Mouse (Mus musculus): ENCODE results near the gene Arl5a. TPM values are rescaled to one million over a fixed set of nuclear protein-coding genes. Genes with fewer than 3 reads are reported as not detected.

Arl5a gene
- polyA plus RNA-seq (2015; fragmentation: Nextera tagmentation; extraction: Ambion mirVana) = 45.8 TPM in 2 replicates

DNA sequence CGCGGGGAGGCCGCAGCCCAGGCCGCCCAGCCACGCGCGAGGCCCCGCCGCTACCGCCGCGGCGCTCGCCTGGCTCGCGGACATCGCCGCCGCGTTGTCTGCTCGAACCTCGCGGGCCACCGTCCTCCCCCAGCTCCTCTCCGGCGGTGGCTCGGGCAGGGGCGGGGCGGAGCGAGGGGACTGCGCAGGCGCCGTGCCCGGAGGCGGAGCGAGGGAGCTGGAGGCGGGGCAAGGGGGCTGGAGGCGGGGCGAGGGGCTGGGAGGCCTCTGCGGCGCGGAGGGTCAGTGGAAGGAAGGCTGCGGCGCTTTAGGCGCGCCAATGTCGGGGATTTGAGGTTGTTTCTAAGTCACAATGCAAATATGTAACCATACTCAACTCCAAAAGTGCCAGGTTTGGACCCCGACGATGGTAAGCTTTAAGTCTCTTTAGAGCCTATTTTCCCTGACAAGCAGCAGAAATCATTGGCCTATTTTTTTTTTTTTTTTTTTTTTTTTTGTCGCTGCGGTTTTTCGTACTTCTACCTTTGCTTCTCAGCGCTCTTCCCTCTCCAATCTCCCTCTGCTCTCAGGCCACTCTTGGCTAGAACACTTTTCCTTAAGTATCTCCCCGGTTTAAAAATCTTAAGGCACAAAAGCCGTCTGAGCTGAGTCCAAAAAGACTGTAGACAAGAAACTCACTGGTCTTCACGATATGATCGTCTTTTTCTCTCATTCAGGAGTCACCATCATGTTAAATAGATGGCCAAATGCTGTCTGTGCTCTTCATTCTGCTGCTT, at the start of gene Arl5a:
Gene Arl5a, minus strand, starts transcription at position 155 of the 776 bp plus-strand sequence.
- WGBS = under 1% methylated on average over 56 of the region's 57 CpGs

DNA sequence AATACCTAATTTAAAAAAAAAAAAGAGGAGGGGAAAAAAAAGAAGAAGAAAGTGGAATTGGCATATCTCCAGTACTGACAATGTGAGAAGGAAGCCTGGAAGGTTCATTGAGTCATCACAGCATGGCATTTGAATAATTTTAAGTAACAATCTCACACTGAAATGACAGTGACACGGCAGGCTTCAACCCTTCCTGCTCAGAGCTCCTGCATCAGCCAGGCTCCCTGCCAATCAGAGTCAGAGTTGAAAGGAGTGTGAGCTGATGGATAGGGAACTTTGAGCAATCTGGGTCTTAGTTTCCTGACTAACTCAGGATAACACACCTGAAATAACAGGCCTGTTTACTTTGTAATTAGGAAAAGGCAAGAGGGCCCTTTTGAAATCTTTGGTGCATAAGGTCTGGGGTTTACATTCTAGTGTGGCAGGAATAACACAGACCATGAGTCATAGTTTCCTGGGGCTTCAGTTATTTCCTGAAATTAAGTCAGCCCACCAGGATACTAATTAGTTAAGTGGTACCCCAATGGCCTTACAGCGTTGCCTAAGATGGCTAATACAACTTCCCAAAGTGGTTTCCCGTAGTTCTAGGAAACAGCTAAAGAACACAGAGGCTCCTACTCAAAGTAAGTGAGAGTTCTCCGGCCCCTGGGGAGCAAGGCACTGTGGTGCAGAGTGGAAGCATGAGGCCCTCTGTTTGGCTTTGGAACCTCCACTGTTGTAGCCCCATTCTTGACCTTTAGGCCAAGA, 47.0 kb upstream of the Arl5a start:
- ATAC-seq (replicated peaks; ENCODE audit: low FRiP score) = no peak
- Histone ChIP-seq H3K4me1 (peaks cover 7% of the 10 kb centered on the region; the same call in 1 of the 2 replicates), H3K27me3 (no peaks in the 10 kb centered on the region), H3K36me3 (no peaks in the 10 kb centered on the region), H3K9me3 (replicated peaks) (no peaks in the 10 kb centered on the region), H3K4me3 (replicated peaks) (no peak overlapping the region), H3K27ac (no peak overlapping the region), H3K4me2 (no peak overlapping the region), H3K9ac (no peak overlapping the region)
- 25% methylated on average over 4 of the region's 4 CpGs for WGBS

More for the DNA sequence above, at the start of gene Arl5a:
- H3K4me2 ChIP-seq = peak within 1 kb of the TSS; percentile 81
- peak within 1 kb of the TSS; percentile 94 for H3K9ac ChIP-seq
- H3K36me3 ChIP-seq = no peaks in the 10 kb centered on the region
- no peaks in the 10 kb centered on the region for H3K9me3 ChIP-seq (replicated peaks)
- ATAC-seq (replicated peaks; ENCODE audit: low FRiP score) = peak; percentile 96
- H3K27ac ChIP-seq = peak within 1 kb of the TSS; percentile 91
- H3K27me3 ChIP-seq = no peaks in the 10 kb centered on the region
- peak within 1 kb of the TSS; percentile 98 for H3K4me3 ChIP-seq (replicated peaks)
- H3K4me1 ChIP-seq = peaks cover 36% of the 10 kb centered on the region

DNA sequence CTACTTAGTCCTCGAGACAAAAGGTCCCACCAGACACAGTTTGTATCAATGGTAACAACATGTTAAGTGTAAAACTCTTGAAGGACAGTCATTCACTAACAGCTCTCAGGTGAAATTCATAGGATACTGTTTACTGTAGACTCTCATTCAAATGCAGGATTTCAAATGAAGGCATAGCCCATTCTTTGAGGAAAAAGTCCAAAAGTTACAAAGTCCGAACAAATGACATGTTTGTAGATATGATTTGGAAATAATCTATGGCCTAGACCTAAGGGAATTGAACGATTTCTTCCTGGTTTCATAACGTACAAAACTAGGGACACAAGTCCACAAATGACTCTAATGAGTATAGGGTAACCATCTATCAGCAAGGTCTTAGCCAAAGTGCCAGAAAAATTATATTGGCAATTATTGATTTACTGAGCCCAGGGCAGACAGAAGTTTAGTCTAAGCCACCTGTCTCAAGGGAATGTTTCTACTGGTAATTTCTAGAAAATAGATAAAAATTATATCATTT, 45.4 kb upstream of the Arl5a start:
- 87% methylated on average over 4 of the region's 4 CpGs for WGBS
- no peak for ATAC-seq (replicated peaks; ENCODE audit: low FRiP score)
- H3K9me3 ChIP-seq (replicated peaks) = no peaks in the 10 kb centered on the region
- H3K4me1 ChIP-seq = 0 out of 2 replicates have a peak, but pooled peaks cover 5% of the 10 kb centered on the region
- H3K36me3 ChIP-seq = no peaks in the 10 kb centered on the region
- H3K4me2 ChIP-seq = no peak overlapping the region
- H3K27me3 ChIP-seq = no peaks in the 10 kb centered on the region
- no peak overlapping the region for H3K27ac ChIP-seq
- H3K4me3 ChIP-seq (replicated peaks) = no peak overlapping the region
- no peak overlapping the region for H3K9ac ChIP-seq

GRCm38 (mm10) chr2:52467629-52468028, 42.9 kb upstream of the Arl5a start:
- Histone ChIP-seq H3K4me2 (no peak overlapping the region), H3K4me3 (replicated peaks) (no peak overlapping the region), H3K27me3 (no peaks in the 10 kb centered on the region), H3K4me1 (0 out of 2 replicates have a peak, but pooled peaks cover 5% of the 10 kb centered on the region), H3K9ac (no peak overlapping the region), H3K36me3 (no peaks in the 10 kb centered on the region), H3K9me3 (replicated peaks) (no peaks in the 10 kb centered on the region), H3K27ac (no peak overlapping the region)
- WGBS = 66% methylated on average over 6 of the region's 6 CpGs
- ATAC-seq (replicated peaks; ENCODE audit: low FRiP score) = no peak

DNA sequence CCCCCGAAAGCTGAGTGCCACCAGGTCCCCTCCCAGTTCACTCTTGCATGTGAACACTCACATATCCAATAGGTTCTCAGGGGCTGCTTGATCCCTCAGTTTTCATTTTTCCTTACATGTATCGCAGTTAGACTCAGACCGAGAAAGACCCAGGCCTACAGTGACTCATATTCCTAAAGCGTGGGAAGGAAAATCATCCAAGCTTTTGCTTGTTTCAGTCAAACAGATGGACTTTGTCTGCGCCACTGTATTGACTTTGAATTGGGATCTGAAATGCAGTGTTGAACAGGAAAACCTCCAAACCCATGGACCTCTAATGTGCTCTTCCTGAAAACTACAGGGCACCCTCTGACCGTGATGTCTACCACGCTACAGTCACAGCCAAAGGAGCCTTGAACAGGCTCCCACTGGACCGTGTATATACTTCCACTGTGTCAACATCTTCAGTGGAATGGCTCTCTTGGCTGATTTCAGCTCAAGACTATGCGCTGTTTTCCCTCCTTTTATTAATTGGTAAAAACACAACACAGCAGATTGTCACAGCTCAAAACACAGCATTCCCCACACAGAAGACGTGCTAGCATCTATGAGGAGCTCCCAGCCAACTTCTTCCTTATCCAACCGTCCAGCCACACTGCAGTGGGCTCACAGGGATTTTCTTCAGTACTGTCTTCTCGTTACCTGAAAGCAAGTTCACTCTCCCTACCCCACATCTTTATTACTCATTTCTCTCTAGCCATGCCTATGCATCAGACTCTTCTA, 36.7 kb upstream of the Arl5a start:
- H3K27ac ChIP-seq = no peak overlapping the region
- ATAC-seq (replicated peaks; ENCODE audit: low FRiP score) = no peak

GRCm38 (mm10) chr2:52455606-52456479, 31.1 kb upstream of the Arl5a start:
- Histone ChIP-seq H3K27ac (no peak overlapping the region), H3K4me3 (replicated peaks) (no peak overlapping the region), H3K4me2 (no peak overlapping the region), H3K4me1 (no peaks in the 10 kb centered on the region), H3K27me3 (no peaks in the 10 kb centered on the region), H3K36me3 (no peaks in the 10 kb centered on the region), H3K9me3 (replicated peaks) (no peaks in the 10 kb centered on the region), H3K9ac (no peak overlapping the region)
- WGBS = 80% methylated on average over 7 of the region's 7 CpGs
- ATAC-seq (replicated peaks; ENCODE audit: low FRiP score) = no peak

More for the DNA sequence above, 36.7 kb upstream of the Arl5a start:
- WGBS = 93% methylated on average over 12 of the region's 12 CpGs
- no peak overlapping the region for H3K4me3 ChIP-seq (replicated peaks)
- H3K36me3 ChIP-seq = no peaks in the 10 kb centered on the region
- H3K9me3 ChIP-seq (replicated peaks) = no peaks in the 10 kb centered on the region
- no peaks in the 10 kb centered on the region for H3K27me3 ChIP-seq
- H3K9ac ChIP-seq = no peak overlapping the region
- no peak overlapping the region for H3K4me2 ChIP-seq
- no peaks in the 10 kb centered on the region for H3K4me1 ChIP-seq

DNA sequence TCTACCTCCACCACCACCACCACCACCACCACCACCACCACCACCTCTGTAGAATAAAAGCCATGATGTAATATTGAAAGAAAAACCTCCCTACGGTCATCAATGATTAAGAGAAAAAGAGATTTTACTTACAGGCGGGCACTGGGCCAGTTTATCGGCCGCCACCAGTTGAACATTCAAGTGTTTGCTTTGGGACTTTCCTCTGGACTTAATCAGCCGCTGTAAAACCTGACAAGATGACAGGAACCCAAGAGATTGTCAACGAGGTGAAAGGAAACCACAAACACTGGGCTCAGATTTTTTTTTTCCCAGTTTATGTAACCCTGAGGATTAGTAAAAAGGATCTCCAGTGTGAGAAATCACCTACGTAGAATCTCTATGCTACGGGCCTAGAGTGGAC, 25.1 kb upstream of the Arl5a start:
- Histone ChIP-seq H3K27me3 (no peaks in the 10 kb centered on the region), H3K9me3 (replicated peaks) (no peaks in the 10 kb centered on the region), H3K27ac (no peak overlapping the region), H3K4me3 (replicated peaks) (no peak overlapping the region), H3K4me1 (no peaks in the 10 kb centered on the region), H3K9ac (no peak overlapping the region), H3K36me3 (no peaks in the 10 kb centered on the region; the same call in 1 of the 2 replicates), H3K4me2 (no peak overlapping the region)
- 77% methylated on average over 8 of the region's 8 CpGs for WGBS
- ATAC-seq (replicated peaks; ENCODE audit: low FRiP score) = no peak

DNA sequence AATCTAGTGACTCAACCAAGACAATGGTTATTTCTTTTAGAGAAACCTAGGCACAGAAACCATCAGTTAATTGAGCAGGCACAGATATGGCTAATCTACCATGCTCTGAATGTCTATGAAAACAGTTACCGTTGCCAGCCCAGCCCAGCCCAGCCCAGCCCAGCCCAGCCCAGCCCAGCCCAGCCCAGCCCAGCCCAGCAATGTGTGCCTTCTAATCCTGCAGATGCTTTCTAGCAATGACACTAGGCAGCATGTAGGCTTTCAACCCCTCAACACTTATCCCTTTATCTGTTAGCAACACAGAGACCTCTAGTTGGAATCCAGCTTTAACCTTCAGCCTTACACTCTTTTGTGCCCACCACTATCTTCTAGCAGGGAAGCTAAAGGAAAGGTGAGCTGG, 24.2 kb upstream of the Arl5a start:
- Histone ChIP-seq H3K4me2 (no peak overlapping the region), H3K4me3 (replicated peaks) (no peak overlapping the region), H3K36me3 (no peaks in the 10 kb centered on the region; the same call in 1 of the 2 replicates), H3K4me1 (no peaks in the 10 kb centered on the region), H3K9ac (no peak overlapping the region), H3K9me3 (replicated peaks) (no peaks in the 10 kb centered on the region), H3K27me3 (no peaks in the 10 kb centered on the region), H3K27ac (no peak overlapping the region)
- ATAC-seq (replicated peaks; ENCODE audit: low FRiP score) = no peak
- WGBS = 71% methylated on average over 1 of the region's 1 CpGs

DNA sequence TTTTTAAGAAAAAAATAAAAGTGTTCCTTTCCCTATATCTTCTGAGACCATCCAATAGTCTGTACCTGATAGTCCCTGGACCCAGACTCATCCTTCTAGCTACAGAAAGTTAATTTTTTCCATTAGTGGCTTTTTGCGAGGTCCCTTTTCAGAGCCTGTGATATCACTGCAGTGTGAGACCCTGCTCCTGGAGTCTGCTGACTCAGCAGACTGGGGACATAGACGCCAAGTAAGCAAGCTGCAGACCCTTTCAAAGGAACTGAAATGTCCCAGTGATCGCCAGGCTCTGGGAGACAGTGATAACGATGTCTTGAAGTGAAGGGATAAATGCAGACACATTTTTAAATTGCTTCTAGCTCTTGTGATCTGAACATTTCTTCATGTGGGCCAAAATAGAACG, 21.9 kb upstream of the Arl5a start:
- Histone ChIP-seq H3K9me3 (replicated peaks) (no peaks in the 10 kb centered on the region), H3K4me1 (peaks cover 4% of the 10 kb centered on the region; the same call in 1 of the 2 replicates), H3K4me3 (replicated peaks) (no peak overlapping the region), H3K27ac (no peak overlapping the region), H3K27me3 (no peaks in the 10 kb centered on the region), H3K36me3 (no peaks in the 10 kb centered on the region; the same call in 1 of the 2 replicates), H3K9ac (no peak overlapping the region), H3K4me2 (no peak overlapping the region)
- 78% methylated on average over 5 of the region's 5 CpGs for WGBS
- ATAC-seq (replicated peaks; ENCODE audit: low FRiP score) = no peak

DNA sequence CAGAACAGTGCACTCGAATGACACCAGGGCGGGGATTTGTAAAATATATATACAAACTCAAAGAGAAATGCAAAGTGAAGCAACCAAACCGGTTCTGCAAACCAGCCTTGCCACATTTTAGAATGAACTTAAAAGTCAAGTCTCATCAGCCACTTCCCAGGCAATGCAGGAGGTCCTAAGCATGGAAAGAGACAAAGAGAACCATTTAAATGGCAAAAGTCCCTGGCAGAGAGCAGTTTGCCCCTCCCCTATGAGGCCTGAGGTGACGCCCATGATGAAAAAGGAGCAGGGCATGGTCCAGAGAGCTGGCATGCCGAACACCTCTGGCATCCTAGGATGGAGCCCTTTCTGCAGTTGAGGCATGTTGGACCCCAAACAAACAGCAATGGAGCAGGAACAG, 17.4 kb upstream of the Arl5a start:
- no peak overlapping the region for H3K4me3 ChIP-seq (replicated peaks)
- no peaks in the 10 kb centered on the region for H3K36me3 ChIP-seq
- WGBS = 44% methylated on average over 5 of the region's 5 CpGs
- no peak overlapping the region for H3K4me2 ChIP-seq
- 0 out of 2 replicates have a peak overlapping the region, but pooled peaks have one; percentile 32 for H3K27ac ChIP-seq
- H3K9ac ChIP-seq = no peak overlapping the region
- no peaks in the 10 kb centered on the region for H3K9me3 ChIP-seq (replicated peaks)
- peaks cover 7% of the 10 kb centered on the region; the same call in 1 of the 2 replicates for H3K4me1 ChIP-seq
- ATAC-seq (replicated peaks; ENCODE audit: low FRiP score) = 0 out of 2 replicates have a peak, but pooled peaks have one; percentile 29
- no peaks in the 10 kb centered on the region for H3K27me3 ChIP-seq

Measured in kidney, embryonic 15.5 days (tissue).